In the genomic region with DNA sequence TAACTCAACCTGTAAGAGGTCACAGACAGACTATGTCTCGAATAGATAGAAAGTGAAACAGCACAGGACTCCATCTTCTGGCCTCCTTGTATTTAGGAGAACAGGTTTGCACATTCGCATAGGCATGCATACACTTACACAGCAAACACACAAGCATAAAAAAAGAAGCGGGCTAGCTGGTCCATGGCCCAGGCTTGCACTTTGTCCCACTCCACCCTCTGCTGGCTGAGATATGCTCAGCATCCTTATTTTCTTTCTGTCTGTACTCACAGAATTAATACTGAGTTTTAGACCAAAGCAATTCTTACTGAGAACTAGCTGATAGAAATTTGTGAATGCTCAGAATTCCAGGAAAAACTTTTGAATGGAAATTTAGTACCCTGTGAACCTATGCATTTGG, we compare ENCODE assay signal across 9 mouse cellular contexts. TPM values are rescaled to one million over a fixed set of nuclear protein-coding genes. Genes with fewer than 3 reads are reported as not detected.
DNase-seq lines count a peak whose midpoint lies in the region; ATAC-seq and TF ChIP-seq lines count a peak whose summit lies in the region.
"Had no signal": no experiment of that assay in that cellular context is flagged by ENCODE, and none has a peak within 500 bp of the region (broad histone marks: within the 10 kb centered on the region; RNA-seq: fewer than 3 reads in every experiment).

No protein-coding gene starts in this region.

- H3K4me3 ChIP-seq in kidney, adult 2 months (ENCODE audit: insufficient read depth, low read depth, low read length), result no peak overlapping the region
- H3K4me3 ChIP-seq: forebrain, embryonic 10.5 days; limb, embryonic 12.5 days had no signal

- ATAC-seq in megakaryocyte, adult 5-6 weeks (ENCODE audit: poor library complexity, severe bottlenecking), result no peak

- no peak for TF ChIP-seq POLR2A in kidney, adult 2 months (IDR thresholded peaks at IDR 0.05; ENCODE audit: low read depth, low read length)

- H3K27me3 ChIP-seq in kidney, adult 2 months (replicated peaks; ENCODE audit: control insufficient read depth, insufficient read depth, low read length), result no peaks in the 10 kb centered on the region
- H3K27me3 ChIP-seq: limb, embryonic 12.5 days had no signal

- peak; percentile 55 for TF ChIP-seq CTCF in kidney, adult 2 months (conservative IDR thresholded peaks at IDR 0.05; ENCODE audit: insufficient read depth, insufficient read length, low read depth, low read length)

- no peaks in the 10 kb centered on the region for H3K36me3 ChIP-seq in kidney, adult 2 months (ENCODE audit: control insufficient read depth, insufficient read depth, low read length)

- H3K27ac ChIP-seq in kidney, adult 2 months (ENCODE audit: insufficient read depth, low read depth, low read length), result no peak overlapping the region
- H3K27ac ChIP-seq: forebrain, embryonic 10.5 days; limb, embryonic 12.5 days had no signal

- peaks cover 3% of the 10 kb centered on the region; the same call in 1 of the 2 replicates for H3K4me1 ChIP-seq in kidney, adult 2 months (ENCODE audit: control insufficient read depth, insufficient read depth, low read length)

- peak; percentile 47 for DNase-seq in kidney, adult 2 months
- DNase-seq in kidney, adult 11 months, result no peak
- DNase-seq in CD4-positive helper T cell, adult 2 months (ENCODE audit: low read depth, low spot score), result peak; percentile 16
- DNase-seq in MN1 (ENCODE audit: low spot score), result peak; percentile 45
- peak; percentile 65 for DNase-seq in lung, postnatal 10 days
- DNase-seq in yolk sac, embryonic 10.5 days (ENCODE audit: low spot score), result no peak

- 37% methylated on average over 3 of the region's 3 CpGs for WGBS in kidney, adult 2 months

RNA-seq across cellular contexts. Expression of a gene that starts 2.0 kb away (rescaled TPM):
- 54.4 and 57.2 TPM in 2 replicates for polyA plus RNA-seq in kidney, adult 2 months (2012; rRNA removed)
- 20.0 and 22.6 TPM in 2 replicates for total RNA-seq in megakaryocyte, adult 5-6 weeks (2015)
- 47.8 and 51.9 TPM in 2 replicates for total RNA-seq in megakaryocyte, adult 5-6 weeks (2017)

RNA-seq across cellular contexts. Expression of a gene that starts 2.6 kb away (rescaled TPM):
- polyA plus RNA-seq in kidney, adult 2 months (2012; rRNA removed), result 19.5 and 21.3 TPM in 2 replicates
- total RNA-seq in megakaryocyte, adult 5-6 weeks (2015), result 1.5 and 3.6 TPM in 2 replicates
- total RNA-seq in megakaryocyte, adult 5-6 weeks (2017), result 3.9 and 4.5 TPM in 2 replicates

Comparison
In these comparisons a context has a peak if more than half of its experiments do, and no peak if none do; other contexts are left out.
1. DNase-seq: peak in kidney, adult 2 months (single experiment), CD4-positive helper T cell, adult 2 months (single experiment), MN1 (single experiment) and lung, postnatal 10 days (single experiment); none in kidney, adult 11 months (single experiment) and yolk sac, embryonic 10.5 days (single experiment).